Comparison of ENCODE assay signal across 17 mouse cellular contexts in the genomic region with DNA sequence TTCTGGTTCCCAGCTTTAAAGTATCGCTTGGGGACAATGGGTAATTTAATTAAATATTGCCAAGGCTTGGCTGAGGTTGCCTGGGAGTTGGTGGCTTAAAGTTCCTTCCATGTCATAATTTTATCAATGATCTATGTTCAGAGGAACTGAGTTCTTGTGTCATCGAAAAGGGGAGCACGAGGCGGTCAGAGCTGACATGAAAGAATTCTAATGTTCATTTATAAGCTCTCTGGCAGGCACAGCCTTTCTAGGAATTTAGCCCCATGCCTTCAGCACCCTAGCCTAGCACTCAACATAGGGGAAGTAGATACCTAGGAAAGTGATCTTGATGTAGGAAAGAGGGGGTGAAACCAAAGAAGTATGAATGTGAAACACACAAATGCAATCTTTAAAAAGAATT. TPM values are rescaled to one million over a fixed set of nuclear protein-coding genes. Genes with fewer than 3 reads are reported as not detected.
DNase-seq lines count a peak whose midpoint lies in the region; ATAC-seq and TF ChIP-seq lines count a peak whose summit lies in the region.
"Had no signal": no experiment of that assay in that cellular context is flagged by ENCODE, and none has a peak within 500 bp of the region (broad histone marks: within the 10 kb centered on the region; RNA-seq: fewer than 3 reads in every experiment).

No protein-coding gene starts in this region.

- H3K36me3 ChIP-seq in forebrain, embryonic 13.5 days (ENCODE audit: poor library complexity, severe bottlenecking), result peaks cover 13% of the 10 kb centered on the region; the same call in 1 of the 2 replicates
- no peaks in the 10 kb centered on the region for H3K36me3 ChIP-seq in hindbrain, embryonic 16.5 days (ENCODE audit: control insufficient read depth, insufficient read depth, low read length)
- H3K36me3 ChIP-seq in neural tube, embryonic 12.5 days, result no peaks in the 10 kb centered on the region
- no peaks in the 10 kb centered on the region for H3K36me3 ChIP-seq in kidney, embryonic 16.5 days (ENCODE audit: insufficient read depth, low read length)
- H3K36me3 ChIP-seq in limb, embryonic 10.5 days, result no peaks in the 10 kb centered on the region
- H3K36me3 ChIP-seq: embryonic facial prominence, embryonic 13.5 days; kidney, embryonic 15.5 days; limb, embryonic 12.5 days had no signal

- peak overlapping the region; percentile 87 for H3K4me2 ChIP-seq in forebrain, embryonic 13.5 days
- H3K4me2 ChIP-seq in hindbrain, embryonic 16.5 days (ENCODE audit: low read length), result peak overlapping the region; percentile 83
- H3K4me2 ChIP-seq in neural tube, embryonic 12.5 days (replicated peaks), result peak overlapping the region; percentile 69
- H3K4me2 ChIP-seq in kidney, embryonic 16.5 days (replicated peaks; ENCODE audit: low read depth, low read length), result no peak overlapping the region
- H3K4me2 ChIP-seq: embryonic facial prominence, embryonic 13.5 days; kidney, embryonic 15.5 days; limb, embryonic 12.5 days had no signal

- no peak for ATAC-seq in forebrain, embryonic 13.5 days
- ATAC-seq in hindbrain, embryonic 16.5 days, result no peak
- no peak for ATAC-seq in neural tube, embryonic 12.5 days (ENCODE audit: low FRiP score, low read depth)
- ATAC-seq in kidney, embryonic 16.5 days (ENCODE audit: low FRiP score, low TSS enrichment), result no peak

- DNase-seq in layer of hippocampus, adult 2 months (ENCODE audit: low spot score in 2 of 2), result no peak
- DNase-seq in layer of hippocampus, postnatal 14 days (ENCODE audit: low spot score in 2 of 2), result no peak
- DNase-seq in ovary, adult 18-20 months (ENCODE audit: low spot score), result no peak
- no peak for DNase-seq in limb, embryonic 10.5 days (ENCODE audit: low spot score)
- DNase-seq: cerebellum, postnatal 10 days; heart, adult 2 months; heart, postnatal 10 days; layer of hippocampus, adult 9-11 months; lung, adult 2 months had no signal

- 78% methylated on average over 4 of the region's 4 CpGs for WGBS in forebrain, embryonic 13.5 days
- WGBS in hindbrain, embryonic 16.5 days, result 33% methylated on average over 4 of the region's 4 CpGs
- WGBS in neural tube, embryonic 12.5 days, result 49% methylated on average over 4 of the region's 4 CpGs
- 68% methylated on average over 4 of the region's 4 CpGs for WGBS in kidney, embryonic 16.5 days
- WGBS in limb, embryonic 10.5 days, result 87% methylated on average over 4 of the region's 4 CpGs

- H3K4me1 ChIP-seq in forebrain, embryonic 13.5 days, result peaks cover 56% of the 10 kb centered on the region
- H3K4me1 ChIP-seq in hindbrain, embryonic 16.5 days (ENCODE audit: control insufficient read depth, insufficient read depth, low read depth, low read length), result peaks cover 22% of the 10 kb centered on the region
- peaks cover 48% of the 10 kb centered on the region for H3K4me1 ChIP-seq in neural tube, embryonic 12.5 days
- peaks cover 20% of the 10 kb centered on the region for H3K4me1 ChIP-seq in kidney, embryonic 16.5 days (ENCODE audit: insufficient read depth, low read length)
- H3K4me1 ChIP-seq in limb, embryonic 10.5 days, result peaks cover 12% of the 10 kb centered on the region

- no peak for TF ChIP-seq CTCF in layer of hippocampus, adult 2 months (conservative IDR thresholded peaks at IDR 0.05)

- H3K4me3 ChIP-seq in layer of hippocampus, adult 2 months, result peak overlapping the region; percentile 62
- H3K4me3 ChIP-seq in forebrain, embryonic 13.5 days, result no peak overlapping the region
- H3K4me3 ChIP-seq in hindbrain, embryonic 16.5 days (ENCODE audit: low read length), result no peak overlapping the region
- peak overlapping the region; percentile 86; the same call in 1 of the 2 replicates for H3K4me3 ChIP-seq in neural tube, embryonic 12.5 days
- no peak overlapping the region for H3K4me3 ChIP-seq in kidney, embryonic 16.5 days (ENCODE audit: low read length)
- H3K4me3 ChIP-seq in limb, embryonic 10.5 days, result no peak overlapping the region
- H3K4me3 ChIP-seq: embryonic facial prominence, embryonic 13.5 days; heart, adult 2 months; kidney, embryonic 15.5 days; limb, embryonic 12.5 days; megakaryocyte, embryonic 14.5 days had no signal

- no peak overlapping the region for H3K9ac ChIP-seq in forebrain, embryonic 13.5 days
- H3K9ac ChIP-seq in hindbrain, embryonic 16.5 days (ENCODE audit: low read depth, low read length), result no peak overlapping the region
- H3K9ac ChIP-seq in neural tube, embryonic 12.5 days, result no peak overlapping the region
- H3K9ac ChIP-seq in kidney, embryonic 16.5 days (replicated peaks; ENCODE audit: low read length), result no peak overlapping the region
- H3K9ac ChIP-seq: embryonic facial prominence, embryonic 13.5 days; kidney, embryonic 15.5 days; limb, embryonic 12.5 days had no signal

- no peaks in the 10 kb centered on the region for H3K9me3 ChIP-seq in forebrain, embryonic 13.5 days (replicated peaks)
- H3K9me3 ChIP-seq in hindbrain, embryonic 16.5 days (ENCODE audit: control insufficient read depth, low read length), result no peaks in the 10 kb centered on the region
- H3K9me3 ChIP-seq in neural tube, embryonic 12.5 days, result no peaks in the 10 kb centered on the region
- no peaks in the 10 kb centered on the region for H3K9me3 ChIP-seq in kidney, embryonic 16.5 days (ENCODE audit: low read length)
- no peaks in the 10 kb centered on the region for H3K9me3 ChIP-seq in limb, embryonic 10.5 days (replicated peaks)
- H3K9me3 ChIP-seq: embryonic facial prominence, embryonic 13.5 days; kidney, embryonic 15.5 days; limb, embryonic 12.5 days; megakaryocyte, embryonic 14.5 days had no signal

- H3K27ac ChIP-seq in layer of hippocampus, adult 2 months, result peak overlapping the region; percentile 19; the same call in 1 of the 2 replicates
- H3K27ac ChIP-seq in forebrain, embryonic 13.5 days, result no peak overlapping the region
- peak overlapping the region; percentile 35; the same call in 1 of the 2 replicates for H3K27ac ChIP-seq in hindbrain, embryonic 16.5 days (ENCODE audit: low read depth, low read length)
- no peak overlapping the region; the same call in 1 of the 2 replicates for H3K27ac ChIP-seq in neural tube, embryonic 12.5 days
- no peak overlapping the region for H3K27ac ChIP-seq in kidney, embryonic 16.5 days (ENCODE audit: low read length)
- H3K27ac ChIP-seq in limb, embryonic 10.5 days, result no peak overlapping the region
- H3K27ac ChIP-seq: embryonic facial prominence, embryonic 13.5 days; heart, adult 2 months; kidney, embryonic 15.5 days; limb, embryonic 12.5 days had no signal

- no peaks in the 10 kb centered on the region for H3K27me3 ChIP-seq in forebrain, embryonic 13.5 days
- H3K27me3 ChIP-seq in hindbrain, embryonic 16.5 days (replicated peaks; ENCODE audit: control insufficient read depth, insufficient read depth, low read length), result no peaks in the 10 kb centered on the region
- no peaks in the 10 kb centered on the region for H3K27me3 ChIP-seq in neural tube, embryonic 12.5 days (replicated peaks)
- H3K27me3 ChIP-seq in kidney, embryonic 16.5 days (ENCODE audit: insufficient read depth, low read length), result no peaks in the 10 kb centered on the region
- H3K27me3 ChIP-seq in limb, embryonic 10.5 days (ENCODE audit: low read depth, poor library complexity, severe bottlenecking), result peaks cover 22% of the 10 kb centered on the region

RNA-seq across cellular contexts. Expression of a gene that starts 2.9 kb away (rescaled TPM):
- total RNA-seq in layer of hippocampus, adult 2 months (2021), result 10 to 100 TPM; 32.5 to 35.9 TPM
- total RNA-seq in layer of hippocampus, postnatal 14 days (2021), result 10 to 100 TPM; 37.0 to 41.8 TPM
- polyA plus RNA-seq in forebrain, embryonic 13.5 days (2015; fragmentation: Nextera tagmentation; extraction: Ambion mirVana), result 16.9 and 20.0 TPM in 2 replicates
- 32.7 and 39.2 TPM in 2 replicates for polyA plus RNA-seq in hindbrain, embryonic 16.5 days (2015; fragmentation: Nextera tagmentation; extraction: Ambion mirVana)
- 58.4 and 63.3 TPM in 2 replicates for polyA plus RNA-seq in neural tube, embryonic 12.5 days (2016; fragmentation: Nextera tagmentation; extraction: Ambion mirVana)
- polyA plus RNA-seq in kidney, embryonic 16.5 days (2015; fragmentation: Nextera tagmentation; extraction: Ambion mirVana), result 6.1 and 6.6 TPM in 2 replicates
- polyA plus RNA-seq in limb, embryonic 10.5 days (2016; fragmentation: Nextera tagmentation; extraction: Ambion mirVana), result 1.8 and 2.3 TPM in 2 replicates

RNA-seq across cellular contexts. Expression of a gene that starts 37.7 kb away (rescaled TPM):
- total RNA-seq in layer of hippocampus, adult 2 months (2021), result 1 to 10 TPM; 5.4 to 6.6 TPM
- total RNA-seq in layer of hippocampus, postnatal 14 days (2021), result 1 to 10 TPM; 5.4 to 5.6 TPM
- polyA plus RNA-seq in forebrain, embryonic 13.5 days (2015; fragmentation: Nextera tagmentation; extraction: Ambion mirVana), result 0.30 and 0.48 TPM in 2 replicates
- polyA plus RNA-seq in hindbrain, embryonic 16.5 days (2015; fragmentation: Nextera tagmentation; extraction: Ambion mirVana), result 0.66 and 0.77 TPM in 2 replicates
- polyA plus RNA-seq in neural tube, embryonic 12.5 days (2016; fragmentation: Nextera tagmentation; extraction: Ambion mirVana), result 0.76 and 1.1 TPM in 2 replicates
- 0.54 and 0.62 TPM in 2 replicates for polyA plus RNA-seq in kidney, embryonic 16.5 days (2015; fragmentation: Nextera tagmentation; extraction: Ambion mirVana)
- 0.05 and 0.08 TPM in 2 replicates for polyA plus RNA-seq in limb, embryonic 10.5 days (2016; fragmentation: Nextera tagmentation; extraction: Ambion mirVana)

RNA-seq across cellular contexts. Expression of a gene that starts 47.2 kb away (rescaled TPM):
- total RNA-seq in layer of hippocampus, adult 2 months (2021), result 1 to 10 TPM; 1.5 to 2.0 TPM
- 1 to 10 TPM; 1.6 to 2.2 TPM for total RNA-seq in layer of hippocampus, postnatal 14 days (2021)
- polyA plus RNA-seq in forebrain, embryonic 13.5 days (2015; fragmentation: Nextera tagmentation; extraction: Ambion mirVana), result 12.4 and 13.4 TPM in 2 replicates
- polyA plus RNA-seq in hindbrain, embryonic 16.5 days (2015; fragmentation: Nextera tagmentation; extraction: Ambion mirVana), result 6.2 and 6.9 TPM in 2 replicates
- polyA plus RNA-seq in neural tube, embryonic 12.5 days (2016; fragmentation: Nextera tagmentation; extraction: Ambion mirVana), result 13.3 and 15.7 TPM in 2 replicates
- polyA plus RNA-seq in kidney, embryonic 16.5 days (2015; fragmentation: Nextera tagmentation; extraction: Ambion mirVana), result 24.3 and 26.0 TPM in 2 replicates
- polyA plus RNA-seq in limb, embryonic 10.5 days (2016; fragmentation: Nextera tagmentation; extraction: Ambion mirVana), result 11.5 and 15.4 TPM in 2 replicates

Comparison
In these comparisons a context has a peak if more than half of its experiments do, and no peak if none do; other contexts are left out.
1. H3K27ac ChIP-seq: peak in layer of hippocampus, adult 2 months (single experiment) and hindbrain, embryonic 16.5 days (single experiment); none in forebrain, embryonic 13.5 days (single experiment), neural tube, embryonic 12.5 days (single experiment), kidney, embryonic 16.5 days (single experiment) and limb, embryonic 10.5 days (single experiment).
2. H3K4me3 ChIP-seq: peak in layer of hippocampus, adult 2 months (single experiment) and neural tube, embryonic 12.5 days (single experiment); none in forebrain, embryonic 13.5 days (single experiment), hindbrain, embryonic 16.5 days (single experiment), kidney, embryonic 16.5 days (single experiment) and limb, embryonic 10.5 days (single experiment).